Mouse (Mus musculus): ENCODE data around the gene Lpcat1. TPM values are rescaled to one million over a fixed set of nuclear protein-coding genes. Genes with fewer than 3 reads are reported as not detected.
A peak's percentile ranks its signal among the peaks of the same experiment; 100 is the strongest.

The Lpcat1 gene
- 19.8 and 22.5 TPM in 2 replicates for polyA plus RNA-seq (2015; fragmentation: Nextera tagmentation; extraction: Ambion mirVana)

GRCm38 (mm10) chr13:73467034-73467420, at the start of gene Lpcat1:
Gene Lpcat1 (plus strand): TSS chr13:73467197.
- Histone ChIP-seq H3K4me2 (replicated peaks) (peak within 1 kb of the TSS; percentile 90), H3K4me3 (replicated peaks) (peak within 1 kb of the TSS; percentile 95), H3K9me3 (no peaks in the 10 kb centered on the region), H3K4me1 (replicated peaks) (peaks cover 16% of the 10 kb centered on the region; the same call in 1 of the 2 replicates), H3K36me3 (no peaks in the 10 kb centered on the region), H3K27me3 (replicated peaks) (no peaks in the 10 kb centered on the region), H3K27ac (peak within 1 kb of the TSS; percentile 98), H3K9ac (peak within 1 kb of the TSS; percentile 89)
- WGBS, result under 1% methylated on average over 35 of the region's 35 CpGs
- peak; percentile 98 for ATAC-seq

GRCm38 (mm10) chr13:73417478-73418220, 49.3 kb upstream of the Lpcat1 start:
- no peak overlapping the region for H3K4me3 ChIP-seq (replicated peaks)
- H3K36me3 ChIP-seq, result no peaks in the 10 kb centered on the region
- no peak overlapping the region for H3K27ac ChIP-seq
- H3K4me1 ChIP-seq (replicated peaks), result no peaks in the 10 kb centered on the region
- 35% methylated on average over 15 of the region's 15 CpGs for WGBS
- H3K27me3 ChIP-seq (replicated peaks), result no peaks in the 10 kb centered on the region
- ATAC-seq, result no peak
- no peak overlapping the region for H3K4me2 ChIP-seq (replicated peaks)
- H3K9me3 ChIP-seq, result no peaks in the 10 kb centered on the region
- H3K9ac ChIP-seq, result no peak overlapping the region

- Histone ChIP-seq H3K4me1 (replicated peaks) (no peaks in the 10 kb centered on the region), H3K27ac (no peak overlapping the region), H3K36me3 (no peaks in the 10 kb centered on the region), H3K4me3 (replicated peaks) (no peak overlapping the region), H3K4me2 (replicated peaks) (no peak overlapping the region), H3K9ac (no peak overlapping the region), H3K9me3 (no peaks in the 10 kb centered on the region), H3K27me3 (replicated peaks) (no peaks in the 10 kb centered on the region)
- 69% methylated on average over 12 of the region's 12 CpGs for WGBS
- ATAC-seq, result no peak
Measured at GRCm38 (mm10) chr13:73418297-73418696, 48.7 kb upstream of the Lpcat1 start.

GRCm38 (mm10) chr13:73419244-73419643, 47.8 kb upstream of the Lpcat1 start:
- Histone ChIP-seq H3K4me1 (replicated peaks) (no peaks in the 10 kb centered on the region), H3K4me3 (replicated peaks) (no peak overlapping the region), H3K36me3 (no peaks in the 10 kb centered on the region), H3K27ac (no peak overlapping the region), H3K4me2 (replicated peaks) (no peak overlapping the region), H3K9ac (no peak overlapping the region), H3K9me3 (no peaks in the 10 kb centered on the region), H3K27me3 (replicated peaks) (no peaks in the 10 kb centered on the region)
- WGBS, result 79% methylated on average over 5 of the region's 5 CpGs
- no peak for ATAC-seq

GRCm38 (mm10) chr13:73423043-73423442, 44.0 kb upstream of the Lpcat1 start:
- 60% methylated on average over 4 of the region's 4 CpGs for WGBS
- Histone ChIP-seq H3K9me3 (no peaks in the 10 kb centered on the region), H3K4me3 (replicated peaks) (no peak overlapping the region), H3K9ac (no peak overlapping the region), H3K4me1 (replicated peaks) (no peaks in the 10 kb centered on the region), H3K4me2 (replicated peaks) (no peak overlapping the region), H3K27me3 (replicated peaks) (no peaks in the 10 kb centered on the region), H3K36me3 (no peaks in the 10 kb centered on the region), H3K27ac (no peak overlapping the region)
- no peak for ATAC-seq

- peak; percentile 55 for ATAC-seq
- no peaks in the 10 kb centered on the region for H3K27me3 ChIP-seq (replicated peaks)
- WGBS, result 68% methylated on average over 6 of the region's 6 CpGs
- H3K27ac ChIP-seq, result no peak overlapping the region
- H3K4me1 ChIP-seq (replicated peaks), result no peaks in the 10 kb centered on the region
- H3K4me3 ChIP-seq (replicated peaks), result no peak overlapping the region
- no peaks in the 10 kb centered on the region for H3K36me3 ChIP-seq
- H3K9me3 ChIP-seq, result no peaks in the 10 kb centered on the region
- no peak overlapping the region for H3K4me2 ChIP-seq (replicated peaks)
- H3K9ac ChIP-seq, result no peak overlapping the region
Measured at GRCm38 (mm10) chr13:73425035-73425434, 42.0 kb upstream of the Lpcat1 start.

GRCm38 (mm10) chr13:73425839-73426490, 41.0 kb upstream of the Lpcat1 start:
- ATAC-seq, result peak; percentile 63; the same call in 1 of the 2 replicates
- Histone ChIP-seq H3K27me3 (replicated peaks) (no peaks in the 10 kb centered on the region), H3K4me3 (replicated peaks) (no peak overlapping the region), H3K36me3 (no peaks in the 10 kb centered on the region), H3K9me3 (no peaks in the 10 kb centered on the region), H3K27ac (no peak overlapping the region), H3K4me1 (replicated peaks) (no peaks in the 10 kb centered on the region), H3K4me2 (replicated peaks) (no peak overlapping the region), H3K9ac (no peak overlapping the region)
- WGBS, result 9% methylated on average over 11 of the region's 11 CpGs

- H3K4me1 ChIP-seq (replicated peaks), result no peaks in the 10 kb centered on the region
- H3K9me3 ChIP-seq, result no peaks in the 10 kb centered on the region
- H3K36me3 ChIP-seq, result no peaks in the 10 kb centered on the region
- 83% methylated on average over 4 of the region's 4 CpGs for whole genome bisulfite sequencing
- no peak for ATAC-seq
- no peak overlapping the region for H3K27ac ChIP-seq
- no peak overlapping the region for H3K9ac ChIP-seq
- no peak overlapping the region for H3K4me2 ChIP-seq (replicated peaks)
- H3K4me3 ChIP-seq (replicated peaks), result no peak overlapping the region
- H3K27me3 ChIP-seq (replicated peaks), result no peaks in the 10 kb centered on the region
Measured at GRCm38 (mm10) chr13:73426587-73426986, 40.4 kb upstream of the Lpcat1 start.

- Histone ChIP-seq H3K9ac (no peak overlapping the region), H3K4me1 (replicated peaks) (no peaks in the 10 kb centered on the region), H3K27ac (no peak overlapping the region), H3K4me3 (replicated peaks) (no peak overlapping the region), H3K27me3 (replicated peaks) (no peaks in the 10 kb centered on the region), H3K4me2 (replicated peaks) (no peak overlapping the region), H3K9me3 (no peaks in the 10 kb centered on the region), H3K36me3 (no peaks in the 10 kb centered on the region)
- WGBS, result 77% methylated on average over 6 of the region's 6 CpGs
- ATAC-seq, result no peak
Measured at GRCm38 (mm10) chr13:73429605-73430321, 37.2 kb upstream of the Lpcat1 start.

GRCm38 (mm10) chr13:73432466-73433149, 34.4 kb upstream of the Lpcat1 start:
- no peaks in the 10 kb centered on the region for H3K9me3 ChIP-seq
- H3K27ac ChIP-seq, result no peak overlapping the region
- no peak overlapping the region for H3K4me3 ChIP-seq (replicated peaks)
- H3K4me1 ChIP-seq (replicated peaks), result no peaks in the 10 kb centered on the region
- no peak overlapping the region for H3K9ac ChIP-seq
- WGBS, result 73% methylated on average over 7 of the region's 7 CpGs
- ATAC-seq, result no peak
- H3K36me3 ChIP-seq, result no peaks in the 10 kb centered on the region
- no peaks in the 10 kb centered on the region for H3K27me3 ChIP-seq (replicated peaks)
- no peak overlapping the region for H3K4me2 ChIP-seq (replicated peaks)

GRCm38 (mm10) chr13:73433681-73434535, 33.1 kb upstream of the Lpcat1 start:
- Histone ChIP-seq H3K9me3 (no peaks in the 10 kb centered on the region), H3K27me3 (replicated peaks) (no peaks in the 10 kb centered on the region), H3K4me3 (replicated peaks) (no peak overlapping the region), H3K9ac (no peak overlapping the region), H3K36me3 (no peaks in the 10 kb centered on the region), H3K4me1 (replicated peaks) (no peaks in the 10 kb centered on the region), H3K27ac (no peak overlapping the region), H3K4me2 (replicated peaks) (no peak overlapping the region)
- no peak for ATAC-seq
- 75% methylated on average over 15 of the region's 15 CpGs for WGBS

Measured in intestine, embryonic 15.5 days (tissue).